Mouse (Mus musculus): ENCODE measurements around the gene Gm49711.

- no peak for TF ChIP-seq EP300 (IDR thresholded peaks at IDR 0.05; ENCODE audit: low read length)
- TF ChIP-seq CHD2 (IDR thresholded peaks at IDR 0.05; ENCODE audit: low read length) = no peak
- no peak for TF ChIP-seq ZNF384 (IDR thresholded peaks at IDR 0.05; ENCODE audit: low read depth, low read length)
- no peak for TF ChIP-seq TCF12 (IDR thresholded peaks at IDR 0.05; ENCODE audit: low read depth, low read length)
- TF ChIP-seq POLR2A (IDR thresholded peaks at IDR 0.05; ENCODE audit: low read depth, low read length) = no peak
Measured at GRCm38 (mm10) chr16:92148367-92148728, 90.2 kb downstream of the Gm49711 start.
